Mouse (Mus musculus) heart, adult 9 months (tissue): ENCODE measurements around the gene Il17d.

Source experiments
- DNase-seq, 2 experiments: peaks; one replicate each; pipeline ENCODE4 v3.0.0; 2022; ENCODE audit warnings: low spot score in 2 of 2

Gene Il17d

DNA sequence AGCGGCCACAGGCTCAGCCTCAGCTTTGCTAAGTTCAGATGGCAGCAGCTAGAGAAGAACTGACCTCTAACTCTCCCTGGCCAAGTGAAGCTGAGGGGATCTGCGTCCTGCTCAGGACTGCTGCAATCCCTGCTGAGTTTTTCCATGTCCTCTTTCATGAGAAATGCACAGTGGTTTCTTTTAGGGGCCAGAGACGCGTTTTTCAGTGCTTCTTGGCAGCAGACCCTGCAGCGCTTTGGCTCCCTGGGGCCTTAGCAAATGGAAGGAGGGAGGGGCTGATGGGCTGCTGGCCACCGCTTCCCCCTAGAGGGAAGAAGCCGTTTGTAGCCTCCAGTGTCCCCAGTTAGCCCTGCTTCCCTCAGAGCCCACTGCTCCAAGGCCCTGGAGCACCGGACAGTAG, 10.4 kb downstream of the Il17d start:
- peak; percentile 82 for DNase-seq

DNA sequence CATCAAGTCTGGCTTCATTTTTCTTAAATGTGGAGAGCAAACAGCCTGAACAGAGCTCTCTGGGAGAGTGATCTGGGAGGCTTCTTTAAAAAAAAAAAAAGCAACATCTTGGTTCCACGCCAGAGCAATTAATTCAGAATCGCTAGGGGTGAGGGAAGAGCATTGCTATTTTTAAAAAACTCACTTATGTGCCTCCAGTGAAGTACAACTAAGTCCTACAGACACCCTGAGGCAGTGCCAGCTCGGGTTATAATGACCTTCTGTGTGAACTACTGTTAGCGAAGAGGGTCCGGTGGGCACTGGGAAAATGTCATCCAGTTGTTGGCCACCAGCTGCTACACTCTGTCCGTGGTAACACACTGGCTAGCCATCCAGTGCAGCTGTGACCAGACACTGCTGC, 11.1 kb downstream of the Il17d start:
- peak; percentile 63 to 67 for DNase-seq

DNA sequence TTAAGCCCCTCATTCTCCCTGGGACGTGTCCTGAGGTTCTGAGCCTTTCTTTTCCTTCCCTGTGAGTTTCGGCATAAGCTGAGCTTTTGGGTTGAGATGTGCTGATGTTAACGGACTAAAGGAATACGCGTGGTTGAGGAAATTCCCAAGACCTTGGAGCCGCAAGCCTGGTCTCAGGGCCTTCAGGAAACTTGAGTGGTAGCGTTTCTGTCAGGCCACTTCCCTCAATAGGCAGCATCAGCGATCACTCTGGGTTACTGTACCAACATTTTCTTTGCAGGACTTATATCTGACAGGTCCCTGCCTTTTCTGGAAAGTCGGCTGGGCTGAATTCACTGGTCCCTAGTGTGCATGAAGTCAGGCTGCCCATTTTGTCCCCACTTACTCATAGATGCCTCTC, 12.2 kb downstream of the Il17d start:
- DNase-seq = no peak

DNA sequence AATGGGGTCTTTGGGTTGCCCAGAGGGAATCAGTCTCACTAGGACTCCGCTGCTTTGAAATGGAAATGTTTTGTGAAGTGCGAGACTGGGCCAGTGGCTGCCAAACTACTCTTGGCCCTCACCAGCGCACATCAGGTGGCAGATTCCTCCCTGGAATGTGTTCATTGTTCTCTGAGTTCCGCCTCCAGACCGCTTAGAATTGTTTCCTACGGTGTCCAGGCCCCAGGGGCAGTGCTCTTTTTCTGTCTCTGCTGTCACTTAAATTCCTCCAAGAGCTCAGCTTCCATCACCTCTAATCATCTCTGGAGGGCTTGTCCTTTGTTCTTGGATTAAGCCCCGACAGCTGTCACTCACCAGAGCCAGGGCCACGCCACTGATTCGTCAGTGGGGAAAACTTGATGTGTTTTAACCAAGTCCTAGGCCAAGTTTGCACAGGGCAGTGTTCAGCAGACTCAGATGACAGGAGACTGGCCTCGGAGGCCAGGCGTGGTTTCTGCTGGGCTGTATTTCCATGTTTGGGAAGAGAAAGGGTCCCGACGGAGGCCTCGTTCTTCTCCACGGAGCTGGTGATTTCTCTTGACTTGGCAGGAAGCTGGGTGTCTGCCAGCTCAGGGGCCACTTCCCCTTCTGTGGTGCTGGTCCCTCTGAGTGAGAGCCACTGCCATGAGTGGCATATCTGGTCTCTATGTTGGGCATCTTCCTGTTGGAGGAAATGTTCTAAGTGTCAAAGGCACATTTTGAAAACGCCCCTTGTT, 12.9 kb downstream of the Il17d start:
- peak; percentile 33 to 37 for DNase-seq

DNA sequence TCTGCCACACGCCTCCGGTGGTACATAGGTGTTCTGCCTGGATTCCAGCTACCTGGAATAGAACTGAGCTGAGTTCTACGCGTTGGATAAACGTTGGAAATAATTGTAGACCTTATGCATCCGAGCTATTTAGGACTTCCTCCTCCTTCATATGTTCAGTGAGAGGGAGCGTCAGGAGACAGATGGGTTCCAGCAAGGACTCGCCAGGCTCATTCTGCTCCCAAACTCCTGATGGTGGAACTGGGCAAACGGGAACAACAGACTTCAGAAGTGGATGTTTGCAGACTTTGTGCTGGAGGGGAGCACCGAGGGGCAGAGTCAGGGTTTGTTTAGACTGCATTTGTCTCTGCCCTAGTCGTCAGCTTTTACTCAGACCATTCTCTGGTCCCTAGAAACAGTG, 16.1 kb downstream of the Il17d start:
- no peak for DNase-seq

DNA sequence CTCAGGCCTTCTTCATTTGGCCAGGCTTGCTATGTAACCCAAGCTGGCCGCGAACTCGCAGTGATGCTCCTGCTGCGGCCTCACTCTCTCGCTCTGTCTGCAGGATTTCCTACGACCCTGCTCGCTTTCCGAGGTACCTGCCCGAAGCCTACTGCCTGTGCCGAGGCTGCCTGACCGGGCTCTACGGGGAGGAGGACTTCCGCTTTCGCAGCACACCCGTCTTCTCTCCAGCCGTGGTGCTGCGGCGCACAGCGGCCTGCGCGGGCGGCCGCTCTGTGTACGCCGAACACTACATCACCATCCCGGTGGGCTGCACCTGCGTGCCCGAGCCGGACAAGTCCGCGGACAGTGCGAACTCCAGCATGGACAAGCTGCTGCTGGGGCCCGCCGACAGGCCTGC, 17.7 kb downstream of the Il17d start:
- no peak for DNase-seq

DNA sequence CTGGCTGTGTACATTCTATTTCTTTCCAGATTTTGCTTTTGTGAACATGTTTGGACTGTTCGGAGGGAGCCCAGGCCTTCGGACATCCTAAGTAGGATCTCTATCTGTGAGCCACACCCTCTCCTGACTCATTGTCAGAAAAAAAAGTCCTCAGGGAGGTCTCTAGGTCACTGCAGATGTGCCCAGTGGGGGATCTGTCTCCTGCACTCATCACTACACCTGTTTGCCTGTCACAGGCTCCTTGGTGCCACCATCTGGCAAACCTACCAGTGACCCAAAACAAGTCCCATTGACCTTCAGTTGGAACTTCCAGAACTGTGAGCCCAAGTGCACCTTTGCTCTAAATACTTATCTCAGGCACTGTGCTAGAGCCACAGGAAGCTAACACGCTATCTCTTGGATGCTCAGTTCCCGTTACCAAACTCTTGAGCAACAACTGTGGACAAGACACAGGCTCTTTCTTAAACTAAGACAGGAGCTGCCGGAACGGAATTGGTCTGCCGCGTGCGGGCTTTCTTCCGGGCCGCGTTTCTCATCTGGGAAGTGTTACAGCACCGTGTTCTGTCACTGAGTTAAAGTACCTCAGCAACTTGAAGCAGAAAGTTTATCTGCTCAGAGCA, 19.0 kb downstream of the Il17d start:
- DNase-seq = no peak

DNA sequence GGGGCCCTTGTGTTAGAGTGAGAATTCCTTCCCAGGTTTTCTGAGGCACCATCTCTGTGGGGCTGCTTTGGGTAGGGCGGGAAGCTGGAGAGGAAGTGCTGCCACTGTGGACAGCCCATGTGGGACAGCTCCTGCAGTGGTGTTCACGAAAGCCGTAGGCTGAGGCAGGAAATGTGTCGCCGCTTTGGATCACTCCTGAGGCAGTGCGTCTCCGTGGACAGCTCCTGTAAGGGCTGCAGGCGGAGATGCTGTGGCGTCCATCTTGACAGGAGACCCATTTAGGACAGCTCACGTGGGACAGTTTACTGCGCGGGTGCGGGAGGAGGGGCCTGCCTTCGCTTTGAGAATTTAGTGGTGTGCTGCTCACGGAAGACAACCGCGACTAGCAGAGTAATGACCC, 20.9 kb downstream of the Il17d start:
- no peak for DNase-seq

DNA sequence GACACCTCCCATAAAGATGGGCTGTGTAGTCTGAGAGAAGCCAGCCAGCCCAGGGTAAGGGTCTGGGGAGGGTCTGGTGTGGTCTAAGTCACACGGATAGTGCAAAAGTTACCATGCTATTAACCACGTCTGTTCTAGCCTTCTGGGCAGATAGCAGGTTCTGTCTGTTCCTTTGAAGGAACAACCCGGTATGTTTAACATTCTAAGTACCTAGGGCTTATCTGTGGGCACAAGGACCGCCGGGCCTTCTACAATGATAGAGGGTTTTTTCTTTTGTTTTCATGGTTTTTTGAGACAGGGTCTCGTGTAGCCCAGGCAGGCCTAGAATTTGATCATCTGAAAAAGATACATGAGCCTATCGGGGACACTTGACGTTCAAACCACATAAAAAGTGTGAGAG, 21.6 kb downstream of the Il17d start:
- no peak for DNase-seq

DNA sequence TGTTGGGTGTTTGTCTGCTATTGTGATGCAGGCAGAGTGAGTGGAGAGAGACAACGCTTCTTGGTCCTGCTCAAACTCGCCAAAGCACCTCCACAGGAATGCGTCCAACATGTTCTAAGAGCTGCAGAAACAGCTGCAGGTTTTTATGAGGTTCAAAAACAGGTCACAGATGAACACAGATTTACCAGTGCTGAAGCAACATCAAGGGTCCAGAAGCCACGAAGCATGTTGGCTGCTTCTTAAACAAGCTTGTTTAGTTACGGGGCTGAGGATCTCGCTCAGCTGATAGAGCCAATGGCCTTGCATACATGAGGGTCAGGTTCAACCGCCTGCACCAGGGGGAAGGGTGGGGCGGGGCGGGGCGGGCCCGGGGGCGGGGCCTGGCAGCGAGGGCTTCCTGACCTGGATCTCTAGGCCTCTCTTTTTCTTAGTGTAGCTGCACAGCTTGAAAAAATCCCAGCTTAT, 22.0 kb downstream of the Il17d start:
- DNase-seq = no peak

DNA sequence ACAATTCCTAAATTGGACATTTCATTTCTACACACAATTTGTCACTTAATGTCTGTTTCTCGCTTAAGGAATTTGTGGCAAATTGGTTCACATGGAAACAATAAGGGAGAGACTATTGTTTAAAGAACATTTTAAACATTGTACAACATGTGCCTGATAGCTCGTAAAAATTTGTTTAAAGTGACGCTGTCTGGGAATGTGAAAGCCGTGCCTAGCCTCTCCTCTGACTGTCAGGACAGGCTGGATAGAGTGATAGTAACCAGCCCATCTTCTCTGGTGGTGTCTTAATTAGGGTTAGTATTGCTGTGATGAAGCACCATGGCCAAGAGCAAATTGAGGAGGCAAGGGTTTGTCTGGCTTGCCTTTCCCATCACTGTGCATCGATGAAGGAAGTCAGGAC, 22.5 kb downstream of the Il17d start:
- DNase-seq = no peak

DNA sequence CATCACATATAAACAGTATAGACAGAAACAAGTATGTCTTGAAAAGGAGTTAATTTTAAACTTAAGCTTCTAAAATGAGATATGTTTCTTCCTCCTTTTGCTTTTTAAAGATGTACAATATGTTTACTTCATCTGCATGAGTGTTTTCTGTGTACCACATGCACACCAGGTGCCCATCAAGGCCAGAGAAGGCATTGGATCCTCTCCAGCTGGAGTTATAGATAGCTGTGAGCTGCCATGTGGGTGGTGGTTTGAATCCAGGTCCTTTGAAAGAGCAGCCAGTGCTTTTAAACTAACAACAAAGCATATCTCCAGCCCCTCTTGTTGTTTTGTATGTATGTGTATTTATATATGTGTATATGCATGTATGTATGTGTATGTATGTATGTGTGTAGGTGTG, 28.4 kb downstream of the Il17d start:
- DNase-seq = no peak

GRCm38 (mm10) chr14:57554434-57554833, 29.9 kb downstream of the Il17d start:
- no peak for DNase-seq

DNA sequence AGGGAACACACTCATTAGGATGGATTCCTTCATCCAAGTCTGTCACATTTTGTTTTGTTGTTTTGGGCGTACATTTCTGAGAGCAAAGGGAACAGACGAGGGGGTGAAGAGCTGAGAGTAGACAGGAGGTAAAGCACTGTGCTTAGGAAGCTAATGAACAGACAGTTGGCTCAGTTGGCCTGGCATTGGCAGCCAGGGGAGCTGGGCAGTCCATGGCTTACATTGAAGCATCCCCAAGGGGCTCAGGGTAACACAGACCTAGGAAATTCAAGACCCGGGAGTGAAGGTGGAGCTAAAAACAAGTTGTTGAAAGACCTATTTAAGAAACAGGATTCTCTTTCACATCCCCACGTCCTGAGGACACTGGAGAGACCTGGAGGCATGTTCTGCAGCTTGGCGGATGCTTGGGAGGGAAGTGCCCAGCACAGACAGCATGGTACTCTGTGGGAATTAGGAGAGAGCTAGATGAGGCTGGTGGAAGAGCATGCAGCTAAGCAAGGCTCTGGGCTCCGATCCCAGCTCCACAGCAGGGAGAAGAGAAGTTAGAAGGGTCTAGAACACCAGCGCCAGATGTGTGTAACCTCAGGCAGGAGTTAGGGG, 31.0 kb downstream of the Il17d start:
- DNase-seq = no peak

- DNase-seq = no peak
Observed at GRCm38 (mm10) chr14:57556922-57557321, 32.3 kb downstream of the Il17d start.

GRCm38 (mm10) chr14:57565626-57566025, 41.0 kb downstream of the Il17d start:
- DNase-seq = no peak

DNA sequence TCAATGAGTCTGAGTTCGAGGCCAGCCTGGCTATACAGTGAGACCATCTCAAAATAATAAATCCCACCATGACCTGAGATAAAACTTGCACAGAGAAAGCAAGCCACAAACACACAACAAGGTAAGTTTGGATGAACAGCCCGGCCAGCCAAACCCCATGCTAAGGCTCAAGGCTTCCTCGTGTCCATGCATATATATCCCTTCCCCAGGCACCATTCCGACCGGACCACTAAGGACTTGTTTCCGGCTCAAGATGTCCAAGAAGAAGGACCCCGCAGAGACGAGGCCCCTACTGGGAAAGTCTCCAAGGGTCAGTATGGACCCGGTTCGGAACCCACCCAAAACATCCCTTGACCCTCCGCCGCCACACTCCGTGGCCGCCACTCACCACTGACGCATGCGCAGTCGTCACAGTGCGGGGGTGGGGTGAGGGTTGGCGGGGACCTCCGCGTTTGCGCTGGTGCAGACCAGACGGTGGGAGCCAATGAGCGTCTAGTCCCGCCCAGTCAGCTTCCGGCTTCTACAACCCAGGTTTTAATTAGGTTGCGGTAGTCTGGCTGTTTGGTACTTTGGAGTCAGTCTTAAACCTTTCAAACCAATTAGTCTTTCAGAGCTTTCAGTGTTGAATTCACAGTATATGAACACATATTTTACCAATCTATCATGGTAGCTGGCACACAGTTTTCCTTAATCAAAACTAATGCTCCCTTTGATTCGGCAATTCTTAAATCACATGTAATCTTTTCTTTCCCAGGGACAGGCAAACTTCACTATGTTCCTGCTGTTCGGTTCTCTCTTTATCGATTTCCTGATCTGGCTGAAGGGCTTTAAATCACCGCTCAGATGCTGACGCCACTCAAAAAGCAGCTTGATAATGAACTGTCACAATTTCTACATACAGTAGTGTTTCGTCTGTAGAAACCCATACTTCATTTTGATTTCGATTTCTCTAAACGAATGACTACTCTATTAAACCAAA, 46.9 kb downstream of the Il17d start, which contains the start of gene Eef1akmt1:
Gene Eef1akmt1 (minus strand): TSS at position 458 of the 979 bp plus-strand sequence.
- peak; percentile 95 for DNase-seq

DNA sequence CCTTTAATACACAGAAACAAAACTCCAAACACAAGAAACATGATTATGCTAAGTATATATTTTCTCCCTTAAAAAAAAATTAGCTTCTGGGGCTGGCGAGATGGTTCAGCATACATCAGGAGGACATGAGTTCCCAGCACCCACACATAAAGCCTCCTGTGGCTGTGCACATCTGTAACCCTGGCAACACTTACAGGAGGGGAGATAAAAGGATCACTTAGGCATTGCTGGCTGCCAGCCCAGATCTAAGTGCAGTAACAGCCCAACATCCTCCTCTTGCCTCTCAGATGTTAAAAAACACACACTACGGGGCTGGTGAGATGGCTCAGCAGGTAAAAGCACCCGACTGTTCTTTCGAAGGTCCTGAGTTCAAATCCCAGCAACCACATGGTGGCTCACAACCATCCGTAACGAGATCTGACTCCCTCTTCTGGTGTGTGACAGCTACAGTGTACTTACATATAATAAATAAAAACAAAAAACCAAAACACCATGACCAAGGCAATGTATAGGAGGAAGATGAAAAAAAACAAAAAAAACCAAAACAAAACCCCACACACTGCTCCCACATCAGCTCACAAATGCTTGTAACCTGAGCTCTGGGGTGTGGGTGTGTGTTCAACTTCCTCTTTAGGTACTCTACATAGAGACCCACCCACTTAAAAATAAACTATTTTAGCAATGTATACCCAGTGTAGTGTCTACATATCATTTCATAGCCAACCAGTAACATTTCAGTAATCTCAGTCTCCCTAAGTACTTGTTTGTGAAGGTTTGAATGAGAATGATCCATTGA, 50.4 kb downstream of the Il17d start:
- no peak for DNase-seq

DNA sequence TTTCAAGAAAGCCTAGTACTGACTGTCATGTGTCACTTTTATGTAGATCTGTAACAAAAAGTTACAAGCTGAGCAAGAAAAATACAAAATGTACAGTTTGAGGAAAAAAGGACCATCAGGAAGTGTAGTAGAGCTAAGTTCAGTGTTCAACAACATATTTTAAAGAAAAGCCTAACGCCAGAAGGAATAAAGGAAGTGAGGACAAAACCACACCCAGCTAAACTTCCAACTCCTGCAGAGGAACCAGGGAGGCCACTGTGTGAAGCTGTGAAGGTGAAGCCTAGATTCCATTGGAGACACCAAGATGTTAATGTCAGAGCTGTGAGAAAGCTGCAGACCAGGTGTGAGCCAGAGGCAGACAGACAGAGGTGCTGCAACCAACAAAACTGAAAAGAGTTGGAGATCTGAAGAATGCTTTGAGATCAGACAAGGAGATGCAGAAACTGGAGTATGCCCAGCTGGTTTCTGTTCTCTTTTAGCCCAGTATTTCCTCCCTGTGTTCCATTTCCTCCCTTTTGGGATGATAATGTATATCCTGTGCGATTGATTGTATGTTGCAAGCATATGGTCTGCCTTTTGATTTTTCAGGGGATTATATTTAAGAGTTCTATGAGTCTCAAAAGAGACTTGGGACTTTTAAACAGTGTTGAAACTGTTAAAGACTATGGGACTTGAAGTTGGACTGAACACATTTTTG, 51.9 kb downstream of the Il17d start:
- no peak for DNase-seq

DNA sequence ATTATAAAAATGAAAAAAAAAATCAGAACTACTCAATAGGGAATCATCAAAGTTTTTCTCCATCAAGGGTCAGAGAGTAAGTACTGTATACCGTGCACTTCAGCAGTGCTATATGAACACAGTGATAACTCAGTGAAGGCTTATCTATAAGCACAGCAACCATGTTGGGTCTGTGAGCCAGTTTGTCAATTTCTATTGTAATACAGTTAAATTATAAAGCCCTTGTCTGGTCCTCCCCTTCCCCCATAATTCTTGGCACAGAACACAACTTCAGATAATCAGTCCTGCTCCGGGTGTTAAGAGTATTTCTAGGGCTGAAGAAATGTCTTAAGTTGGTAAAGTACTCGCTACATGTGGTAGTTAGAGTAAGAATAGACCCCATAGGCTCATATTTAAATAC, 67.3 kb downstream of the Il17d start:
- no peak for DNase-seq
